ENCODE assay signal across 9 mouse cellular contexts in genomic region chr10:45051125-45051744, GRCm38 (mm10). TPM values are rescaled to one million over a fixed set of nuclear protein-coding genes. Genes with fewer than 3 reads are reported as not detected.
DNase-seq lines count a peak whose midpoint lies in the region; ATAC-seq lines count a peak whose summit lies in the region.
"Had no signal": no experiment of that assay in that cellular context is flagged by ENCODE, and none has a peak within 500 bp of the region (broad histone marks: within the 10 kb centered on the region; RNA-seq: fewer than 3 reads in every experiment).

No protein-coding gene starts in this region.

- H3K4me2 ChIP-seq in hindbrain, embryonic 16.5 days (ENCODE audit: low read length), result no peak overlapping the region

- no peak overlapping the region for H3K4me3 ChIP-seq in hindbrain, embryonic 16.5 days (ENCODE audit: low read length)
- H3K4me3 ChIP-seq: megakaryocyte, embryonic 14.5 days had no signal

- no peaks in the 10 kb centered on the region for H3K9me3 ChIP-seq in hindbrain, embryonic 16.5 days (ENCODE audit: control insufficient read depth, low read length)

- no peaks in the 10 kb centered on the region for H3K27me3 ChIP-seq in hindbrain, embryonic 16.5 days (replicated peaks; ENCODE audit: control insufficient read depth, insufficient read depth, low read length)

- 58% methylated on average over 11 of the region's 11 CpGs for WGBS in hindbrain, embryonic 16.5 days

- no peaks in the 10 kb centered on the region for H3K4me1 ChIP-seq in hindbrain, embryonic 16.5 days (ENCODE audit: control insufficient read depth, insufficient read depth, low read depth, low read length)

- peak; percentile 44 for DNase-seq in Muller cell, postnatal 12 days (ENCODE audit: inconsistent ontology term)
- peak; percentile 66 for DNase-seq in cerebellum, adult 18-20 months
- peak; percentile 80 for DNase-seq in forelimb bud, embryonic 11.5 days (ENCODE audit: low read depth, low spot score)
- DNase-seq in layer of hippocampus, postnatal 36 days, result peak; percentile 50 to 60
- peak; percentile 71 to 85 for DNase-seq in lung, postnatal 4 days
- peak; percentile 49 for DNase-seq in right cerebral cortex, adult 18-20 months
- DNase-seq in urinary bladder, adult 2 months (ENCODE audit: low spot score), result peak; percentile 59

- no peak overlapping the region for H3K27ac ChIP-seq in hindbrain, embryonic 16.5 days (ENCODE audit: low read depth, low read length)

- no peak overlapping the region for H3K9ac ChIP-seq in hindbrain, embryonic 16.5 days (ENCODE audit: low read depth, low read length)

- no peaks in the 10 kb centered on the region for H3K36me3 ChIP-seq in hindbrain, embryonic 16.5 days (ENCODE audit: control insufficient read depth, insufficient read depth, low read length)

- peak; percentile 71 for ATAC-seq in hindbrain, embryonic 16.5 days

RNA-seq across cellular contexts. Expression of gene Prep, which starts 15.8 kb away (rescaled TPM):
- 26.9 and 28.1 TPM in 2 replicates for polyA plus RNA-seq in hindbrain, embryonic 16.5 days (2015; fragmentation: Nextera tagmentation; extraction: Ambion mirVana)
- total RNA-seq in layer of hippocampus, postnatal 36 days (2021), result 1 to 10 TPM; 8.8 to 9.3 TPM
- polyA plus RNA-seq in urinary bladder, adult 2 months (2012; rRNA removed), result 10.7 and 11.9 TPM in 2 replicates
